In genomic region chr8:72318801-72319322, GRCm38 (mm10) we compare ENCODE assay signal across 8 mouse cellular contexts. TPM values are rescaled to one million over a fixed set of nuclear protein-coding genes. Genes with fewer than 3 reads are reported as not detected.
DNase-seq lines count a peak whose midpoint lies in the region; ATAC-seq and TF ChIP-seq lines count a peak whose summit lies in the region.

TSS of gene Klf2 (plus strand) at chr8:72319033.

- ATAC-seq in neural tube, embryonic 15.5 days (ENCODE audit: low FRiP score), result peak; percentile 93

- H3K9me3 ChIP-seq in neural tube, embryonic 15.5 days (replicated peaks), result no peaks in the 10 kb centered on the region

- peak within 1 kb of the TSS; percentile 53 for H3K9ac ChIP-seq in neural tube, embryonic 15.5 days (replicated peaks)

- peaks cover 44% of the 10 kb centered on the region for H3K27me3 ChIP-seq in neural tube, embryonic 15.5 days (replicated peaks)

- TF ChIP-seq CTCF in layer of hippocampus, adult 2 months (conservative IDR thresholded peaks at IDR 0.05), result peak; percentile 25; the same call in 1 of the 2 replicates
- no peak for TF ChIP-seq CTCF in lung, adult 2 months (IDR thresholded peaks at IDR 0.05; ENCODE audit: insufficient read depth, low read length)

- H3K4me3 ChIP-seq in layer of hippocampus, adult 2 months, result peak within 1 kb of the TSS; percentile 74
- H3K4me3 ChIP-seq in lung, adult 2 months (replicated peaks; ENCODE audit: extremely low read depth, low read depth, low read length), result peak within 1 kb of the TSS; percentile 89
- peak within 1 kb of the TSS; percentile 57 for H3K4me3 ChIP-seq in neural tube, embryonic 15.5 days (replicated peaks)

- peaks cover 11% of the 10 kb centered on the region for H3K4me1 ChIP-seq in lung, adult 2 months (ENCODE audit: control insufficient read depth, insufficient read depth, low read length)
- H3K4me1 ChIP-seq in neural tube, embryonic 15.5 days, result peaks cover 19% of the 10 kb centered on the region

- peak within 1 kb of the TSS; percentile 90 for H3K4me2 ChIP-seq in neural tube, embryonic 15.5 days

- WGBS in lung, adult 2 months, result under 1% methylated on average over 46 of the region's 46 CpGs
- WGBS in neural tube, embryonic 15.5 days, result 2% methylated on average over 45 of the region's 46 CpGs

- peak; percentile 99 for TF ChIP-seq POLR2A in lung, adult 2 months (IDR thresholded peaks at IDR 0.05; ENCODE audit: borderline replicate concordance, extremely low read depth, low read depth, low read length)

- H3K27ac ChIP-seq in layer of hippocampus, adult 2 months, result peak within 1 kb of the TSS; percentile 77
- no peak within 1 kb of the TSS; the same call in 1 of the 2 replicates for H3K27ac ChIP-seq in neural tube, embryonic 15.5 days (replicated peaks)

- DNase-seq in MN1 (ENCODE audit: low spot score), result peak; percentile 97
- DNase-seq in cerebellum, adult 8-10 months, result peak; percentile 35
- DNase-seq in forelimb bud, embryonic 11.5 days (ENCODE audit: low read depth, low spot score), result peak; percentile 91
- DNase-seq in heart, postnatal 4 days, result peak; percentile 99
- DNase-seq in layer of hippocampus, adult 2 months (ENCODE audit: low spot score in 2 of 2), result peak; percentile 80 to 82
- DNase-seq in lung, adult 2 months, result peak; percentile 98
- DNase-seq in testis, postnatal 10 days (ENCODE audit: low spot score), result peak; percentile 97

- H3K36me3 ChIP-seq in neural tube, embryonic 15.5 days, result no peaks in the 10 kb centered on the region

RNA-seq across cellular contexts. Expression of gene Klf2, which starts in this region (rescaled TPM):
- 10 to 100 TPM; 65.3 to 68.2 TPM for total RNA-seq in heart, postnatal 4 days (2021)
- total RNA-seq in layer of hippocampus, adult 2 months (2021), result 10 to 100 TPM in 1 of 2 experiments, 1 to 10 TPM in 1; 9.1 to 17.4 TPM
- 144 and 340 TPM in 2 replicates for polyA plus RNA-seq in lung, adult 2 months (2012; rRNA removed)
- 6.7 and 7.9 TPM in 2 replicates for polyA plus RNA-seq in neural tube, embryonic 15.5 days (2015; fragmentation: Nextera tagmentation; extraction: Ambion mirVana)

Comparison
In these comparisons a context has a peak if more than half of its experiments do, and no peak if none do; other contexts are left out.
1. RNA of gene Klf2 (polyA plus RNA-seq): 144 to 340 TPM in lung, adult 2 months; 6.7 to 7.9 TPM in neural tube, embryonic 15.5 days; every median in the first group is over 10 times any median in the second.
2. DNase-seq: peak in every context shown above with its lines; median percentile 99 in heart, postnatal 4 days; 98 in lung, adult 2 months; 97 in MN1; 97 in testis, postnatal 10 days; 91 in forelimb bud, embryonic 11.5 days; 81 in layer of hippocampus, adult 2 months; 35 in cerebellum, adult 8-10 months.
3. Peak in every context shown above with its lines, with median percentiles within 50 percentile points of each other: H3K4me3 ChIP-seq.